Mouse (Mus musculus): ENCODE results near the gene Ppp1r21. TPM values are rescaled to one million over a fixed set of nuclear protein-coding genes. Genes with fewer than 3 reads are reported as not detected.

The Ppp1r21 gene
- polyA plus RNA-seq, 1 experiment, result 47.7 TPM

- Histone ChIP-seq H3K36me3 (ENCODE audit: control insufficient read depth, insufficient read depth, low read length) (no peaks in the 10 kb centered on the region), H3K4me1 (ENCODE audit: control insufficient read depth, insufficient read depth, low read length) (peaks cover 37% of the 10 kb centered on the region), H3K27me3 (replicated peaks; ENCODE audit: control insufficient read depth, insufficient read depth, low read length) (no peaks in the 10 kb centered on the region), H3K27ac (ENCODE audit: insufficient read depth, low read depth, low read length) (peak overlapping the region; percentile 63), H3K4me3 (ENCODE audit: insufficient read depth, low read depth, low read length) (no peak overlapping the region; the same call in 1 of the 2 replicates)
- 15% methylated on average over 4 of the region's 4 CpGs for WGBS
- TF ChIP-seq CTCF (conservative IDR thresholded peaks at IDR 0.05; ENCODE audit: insufficient read depth, insufficient read length, low read depth, low read length), result no peak
- no peak for TF ChIP-seq POLR2A (IDR thresholded peaks at IDR 0.05; ENCODE audit: low read depth, low read length)
- DNase-seq, result no peak
Measured at GRCm38 (mm10) chr17:88629381-88629759, 99.5 kb downstream of the Ppp1r21 start.

- Histone ChIP-seq H3K4me1 (ENCODE audit: control insufficient read depth, insufficient read depth, low read length) (peaks cover 37% of the 10 kb centered on the region), H3K27ac (ENCODE audit: insufficient read depth, low read depth, low read length) (peak overlapping the region; percentile 63), H3K27me3 (replicated peaks; ENCODE audit: control insufficient read depth, insufficient read depth, low read length) (no peaks in the 10 kb centered on the region), H3K36me3 (ENCODE audit: control insufficient read depth, insufficient read depth, low read length) (no peaks in the 10 kb centered on the region), H3K4me3 (ENCODE audit: insufficient read depth, low read depth, low read length) (no peak overlapping the region)
- peak; percentile 75 for DNase-seq
- 18% methylated on average over 11 of the region's 11 CpGs for WGBS
- TF ChIP-seq POLR2A (IDR thresholded peaks at IDR 0.05; ENCODE audit: low read depth, low read length) (no peak), CTCF (conservative IDR thresholded peaks at IDR 0.05; ENCODE audit: insufficient read depth, insufficient read length, low read depth, low read length) (no peak)
Measured at GRCm38 (mm10) chr17:88629931-88630553, 100.1 kb downstream of the Ppp1r21 start.

- Histone ChIP-seq H3K4me1 (ENCODE audit: control insufficient read depth, insufficient read depth, low read length) (peaks cover 34% of the 10 kb centered on the region), H3K27ac (ENCODE audit: insufficient read depth, low read depth, low read length) (peak overlapping the region; percentile 63)
- 37% methylated on average over 3 of the region's 3 CpGs for WGBS
Measured at GRCm38 (mm10) chr17:88630554-88630948, 100.6 kb downstream of the Ppp1r21 start.

GRCm38 (mm10) chr17:88632631-88633030 is 102.7 kb downstream of the Ppp1r21 start:
- no peak overlapping the region for H3K27ac ChIP-seq (ENCODE audit: insufficient read depth, low read depth, low read length)
- H3K4me1 ChIP-seq (ENCODE audit: control insufficient read depth, insufficient read depth, low read length), result peaks cover 21% of the 10 kb centered on the region
- no peak for TF ChIP-seq CTCF (conservative IDR thresholded peaks at IDR 0.05; ENCODE audit: insufficient read depth, insufficient read length, low read depth, low read length)
- TF ChIP-seq POLR2A (IDR thresholded peaks at IDR 0.05; ENCODE audit: low read depth, low read length), result no peak
- DNase-seq, result no peak
- WGBS, result 62% methylated on average over 3 of the region's 3 CpGs
- H3K4me3 ChIP-seq (ENCODE audit: insufficient read depth, low read depth, low read length), result no peak overlapping the region
- H3K27me3 ChIP-seq (replicated peaks; ENCODE audit: control insufficient read depth, insufficient read depth, low read length), result no peaks in the 10 kb centered on the region
- no peaks in the 10 kb centered on the region; the same call in 1 of the 2 replicates for H3K36me3 ChIP-seq (ENCODE audit: control insufficient read depth, insufficient read depth, low read length)

More at GRCm38 (mm10) chr17:88630554-88630948, 100.6 kb downstream of the Ppp1r21 start:
- Histone ChIP-seq H3K27me3 (replicated peaks; ENCODE audit: control insufficient read depth, insufficient read depth, low read length) (no peaks in the 10 kb centered on the region), H3K4me3 (ENCODE audit: insufficient read depth, low read depth, low read length) (no peak overlapping the region), H3K36me3 (ENCODE audit: control insufficient read depth, insufficient read depth, low read length) (no peaks in the 10 kb centered on the region)
- DNase-seq, result peak; percentile 83
- TF ChIP-seq CTCF (conservative IDR thresholded peaks at IDR 0.05; ENCODE audit: insufficient read depth, insufficient read length, low read depth, low read length) (no peak), POLR2A (IDR thresholded peaks at IDR 0.05; ENCODE audit: low read depth, low read length) (no peak)

- DNase-seq, result no peak
- Histone ChIP-seq H3K27me3 (replicated peaks; ENCODE audit: control insufficient read depth, insufficient read depth, low read length) (no peaks in the 10 kb centered on the region), H3K36me3 (ENCODE audit: control insufficient read depth, insufficient read depth, low read length) (no peaks in the 10 kb centered on the region; the same call in 1 of the 2 replicates), H3K4me1 (ENCODE audit: control insufficient read depth, insufficient read depth, low read length) (peaks cover 9% of the 10 kb centered on the region), H3K4me3 (ENCODE audit: insufficient read depth, low read depth, low read length) (no peak overlapping the region), H3K27ac (ENCODE audit: insufficient read depth, low read depth, low read length) (no peak overlapping the region)
- WGBS, result 70% methylated on average over 14 of the region's 14 CpGs
- TF ChIP-seq POLR2A (IDR thresholded peaks at IDR 0.05; ENCODE audit: low read depth, low read length) (no peak), CTCF (conservative IDR thresholded peaks at IDR 0.05; ENCODE audit: insufficient read depth, insufficient read length, low read depth, low read length) (no peak)
Measured at GRCm38 (mm10) chr17:88636076-88636475, 106.2 kb downstream of the Ppp1r21 start.

- Histone ChIP-seq H3K4me1 (ENCODE audit: control insufficient read depth, insufficient read depth, low read length) (peaks cover 9% of the 10 kb centered on the region), H3K27ac (ENCODE audit: insufficient read depth, low read depth, low read length) (0 out of 2 replicates have a peak overlapping the region, but pooled peaks have one; percentile 24), H3K4me3 (ENCODE audit: insufficient read depth, low read depth, low read length) (no peak overlapping the region), H3K27me3 (replicated peaks; ENCODE audit: control insufficient read depth, insufficient read depth, low read length) (no peaks in the 10 kb centered on the region), H3K36me3 (ENCODE audit: control insufficient read depth, insufficient read depth, low read length) (peaks cover 1% of the 10 kb centered on the region; the same call in 1 of the 2 replicates)
- peak; percentile 35 for DNase-seq
- WGBS, result 41% methylated on average over 12 of the region's 12 CpGs
- TF ChIP-seq CTCF (conservative IDR thresholded peaks at IDR 0.05; ENCODE audit: insufficient read depth, insufficient read length, low read depth, low read length) (0 out of 2 replicates have a peak, but pooled peaks have one; percentile 24), POLR2A (IDR thresholded peaks at IDR 0.05; ENCODE audit: low read depth, low read length) (no peak)
Measured at GRCm38 (mm10) chr17:88636587-88636986, 106.7 kb downstream of the Ppp1r21 start.

Other genes with a start within 250 kb of the Ppp1r21 start
- gene Foxn2, start 89.4 kb upstream of the Ppp1r21 start, polyA plus RNA-seq (2012; rRNA removed), result 2.7 and 2.9 TPM in 2 replicates
- 22.5 and 25.6 TPM in 2 replicates for gene Ston1, start 67.6 kb downstream of the Ppp1r21 start, polyA plus RNA-seq (2012; rRNA removed)
- 0.10 and 0.14 TPM in 2 replicates for gene Gtf2a1l, start 138.5 kb downstream of the Ppp1r21 start, polyA plus RNA-seq (2012; rRNA removed)